Comparison of ENCODE assay signal across 8 mouse cellular contexts in genomic region chr17:8165977-8166376, GRCm38 (mm10). TPM values are rescaled to one million over a fixed set of nuclear protein-coding genes. Genes with fewer than 3 reads are reported as not detected.
A peak's percentile ranks its signal among the peaks of the same experiment; 100 is the strongest.
DNase-seq lines count a peak whose midpoint lies in the region; ATAC-seq and TF ChIP-seq lines count a peak whose summit lies in the region.
"Not testable (repeated sequence)": the region's sequence is repeated elsewhere in the genome, so short reads cannot be mapped to it uniquely, and the experiment has no call there.

No protein-coding gene starts in this region.

- in situ Hi-C loops in CH12.LX (cut with MboI; ENCODE audit: low pct_ligation_motif_present, low pct_unique_long_range_greater_than_20kb, low sequenced_read_pairs), result not testable (repeated sequence)

- peak overlapping the region; percentile 83; the same call in 1 of the 2 replicates for H3K9ac ChIP-seq in CH12.LX (ENCODE audit: insufficient read depth, low read depth)
- H3K9ac ChIP-seq in forebrain, embryonic 16.5 days (replicated peaks; ENCODE audit: low read depth, low read length); hindbrain, embryonic 13.5 days; kidney, embryonic 15.5 days; midbrain, embryonic 15.5 days; stomach, postnatal 0 days (ENCODE audit: low read length): not testable (repeated sequence)
- peak overlapping the region; percentile 67 for H3K9ac ChIP-seq in liver, embryonic 14.5 days (replicated peaks)

- H3K79me2 ChIP-seq in CH12.LX (replicated peaks; ENCODE audit: control insufficient read depth, extremely low read depth, insufficient read depth, poor library complexity, severe bottlenecking), result not testable (repeated sequence)

- H3K4me2 ChIP-seq in CH12.LX (ENCODE audit: insufficient read depth, low read depth, poor library complexity, severe bottlenecking), result peak overlapping the region; percentile 61; the same call in 1 of the 2 replicates
- peak overlapping the region; percentile 46 for H3K4me2 ChIP-seq in forebrain, embryonic 16.5 days (ENCODE audit: low read length)
- peak overlapping the region; percentile 53 for H3K4me2 ChIP-seq in hindbrain, embryonic 13.5 days
- H3K4me2 ChIP-seq in kidney, embryonic 15.5 days, result peak overlapping the region; percentile 52
- peak overlapping the region; percentile 60 for H3K4me2 ChIP-seq in liver, embryonic 14.5 days (ENCODE audit: low read depth)
- H3K4me2 ChIP-seq in midbrain, embryonic 15.5 days, result peak overlapping the region; percentile 47
- peak overlapping the region; percentile 31 for H3K4me2 ChIP-seq in stomach, postnatal 0 days (replicated peaks; ENCODE audit: low read depth)

- peaks cover 6 to 30% of the 10 kb centered on the region in 2 experiments for H3K4me1 ChIP-seq in CH12.LX (ENCODE audit: control insufficient read depth in 1 of 2, insufficient read depth in 2 of 2)
- H3K4me1 ChIP-seq in cortical plate, adult 2 months (ENCODE audit: control insufficient read depth, insufficient read depth, low read length); forebrain, embryonic 16.5 days (replicated peaks; ENCODE audit: control insufficient read depth, insufficient read depth, low read length); hindbrain, embryonic 13.5 days (replicated peaks); kidney, embryonic 15.5 days; liver, embryonic 14.5 days (replicated peaks; ENCODE audit: control insufficient read depth in 2 of 2, insufficient read depth in 2 of 2, low read length in 1 of 2); midbrain, embryonic 15.5 days; stomach, postnatal 0 days (replicated peaks; ENCODE audit: control insufficient read depth, insufficient read depth): not testable (repeated sequence)

- not testable (repeated sequence) for TF ChIP-seq RAD21 in CH12.LX (IDR thresholded peaks at IDR 0.05; ENCODE audit: low read depth, low read length)

- H3K4me3 ChIP-seq in CH12.LX (replicated peaks in 1 of 3; ENCODE audit: low read depth in 2 of 3, low read length in 2 of 3, poor library complexity in 1 of 3), result peak overlapping the region in 2 of 3 experiments; percentile 57 to 95
- H3K4me3 ChIP-seq in cortical plate, adult 2 months (ENCODE audit: insufficient read depth, low read length), result peak overlapping the region; percentile 60
- peak overlapping the region; percentile 51 for H3K4me3 ChIP-seq in forebrain, embryonic 16.5 days (replicated peaks; ENCODE audit: low read length)
- peak overlapping the region; percentile 54 for H3K4me3 ChIP-seq in hindbrain, embryonic 13.5 days
- peak overlapping the region; percentile 58 for H3K4me3 ChIP-seq in kidney, embryonic 15.5 days (replicated peaks)
- peak overlapping the region; percentile 60 to 68 for H3K4me3 ChIP-seq in liver, embryonic 14.5 days (ENCODE audit: insufficient read depth in 1 of 2, low read depth in 2 of 2, low read length in 2 of 2)
- peak overlapping the region; percentile 51 for H3K4me3 ChIP-seq in midbrain, embryonic 15.5 days
- H3K4me3 ChIP-seq in stomach, postnatal 0 days (ENCODE audit: low read depth, low read length), result peak overlapping the region; percentile 43

- WGBS in forebrain, embryonic 16.5 days, result 0% methylated on average over 11 of the region's 11 CpGs
- WGBS in hindbrain, embryonic 13.5 days, result under 1% methylated on average over 11 of the region's 11 CpGs
- 1% methylated on average over 11 of the region's 11 CpGs for WGBS in kidney, embryonic 15.5 days
- 0% methylated on average over 9 of the region's 11 CpGs for WGBS in liver, embryonic 14.5 days (ENCODE audit: insufficient replicate concordance)
- under 1% methylated on average over 11 of the region's 11 CpGs for WGBS in midbrain, embryonic 15.5 days
- WGBS in stomach, postnatal 0 days, result 0% methylated on average over 10 of the region's 11 CpGs

- not testable (repeated sequence) for ATAC-seq in forebrain, embryonic 16.5 days; hindbrain, embryonic 13.5 days (ENCODE audit: low FRiP score); kidney, embryonic 15.5 days (replicated peaks; ENCODE audit: low FRiP score); liver, embryonic 14.5 days (ENCODE audit: insufficient read depth); midbrain, embryonic 15.5 days (replicated peaks); stomach, postnatal 0 days (ENCODE audit: low FRiP score, low TSS enrichment)

- TF ChIP-seq CTCF in CH12.LX (conservative IDR thresholded peaks at IDR 0.05 in 1 of 2, IDR thresholded peaks at IDR 0.05 in 1 of 2; ENCODE audit: low read depth in 2 of 2, low read length in 2 of 2); cortical plate, adult 2 months (IDR thresholded peaks at IDR 0.05; ENCODE audit: extremely low read depth, insufficient read depth, low read length); liver, embryonic 14.5 days (IDR thresholded peaks at IDR 0.05; ENCODE audit: low read depth); stomach, postnatal 0 days (IDR thresholded peaks at IDR 0.05; ENCODE audit: low read depth): not testable (repeated sequence)

- H3K36me3 ChIP-seq in CH12.LX (replicated peaks in 1 of 2; ENCODE audit: control insufficient read depth in 1 of 2, insufficient read depth in 1 of 2, low read length in 1 of 2), result peaks cover 8 to 22% of the 10 kb centered on the region in 2 experiments
- H3K36me3 ChIP-seq in forebrain, embryonic 16.5 days (ENCODE audit: control insufficient read depth, insufficient read depth), result peaks cover 12% of the 10 kb centered on the region
- peaks cover 17% of the 10 kb centered on the region for H3K36me3 ChIP-seq in hindbrain, embryonic 13.5 days
- peaks cover 21% of the 10 kb centered on the region for H3K36me3 ChIP-seq in kidney, embryonic 15.5 days
- H3K36me3 ChIP-seq in liver, embryonic 14.5 days (replicated peaks; ENCODE audit: control insufficient read depth, insufficient read depth, low read depth), result peaks cover 14% of the 10 kb centered on the region
- H3K36me3 ChIP-seq in midbrain, embryonic 15.5 days (replicated peaks), result peaks cover 12% of the 10 kb centered on the region; the same call in 1 of the 2 replicates
- H3K36me3 ChIP-seq in stomach, postnatal 0 days (ENCODE audit: control insufficient read depth, insufficient read depth, low read length), result not testable (repeated sequence)

- TF ChIP-seq EP300 in CH12.LX (IDR thresholded peaks at IDR 0.05; ENCODE audit: low read length); liver, embryonic 14.5 days (IDR thresholded peaks at IDR 0.05; ENCODE audit: low read depth); stomach, postnatal 0 days (optimal IDR thresholded peaks at IDR 0.05): not testable (repeated sequence)

- dilution Hi-C loops in CH12.LX (cut with MboI; ENCODE audit: extremely low pct_ligation_motif_present, extremely low pct_unique_long_range_greater_than_20kb, low sequenced_read_pairs), result not testable (repeated sequence)

- not testable (repeated sequence) for H3K27ac ChIP-seq in CH12.LX (ENCODE audit: insufficient read depth, low read depth); cortical plate, adult 2 months (ENCODE audit: insufficient read depth, low read length); forebrain, embryonic 16.5 days (ENCODE audit: low read length); hindbrain, embryonic 13.5 days; kidney, embryonic 15.5 days; liver, embryonic 14.5 days; midbrain, embryonic 15.5 days; stomach, postnatal 0 days (replicated peaks)

- not testable (repeated sequence) for H3K27me3 ChIP-seq in CH12.LX (replicated peaks); forebrain, embryonic 16.5 days (replicated peaks; ENCODE audit: control insufficient read depth, insufficient read depth, low read length); hindbrain, embryonic 13.5 days; kidney, embryonic 15.5 days; liver, embryonic 14.5 days (ENCODE audit: control insufficient read depth, insufficient read depth, low read length); midbrain, embryonic 15.5 days (replicated peaks); stomach, postnatal 0 days (ENCODE audit: control insufficient read depth, insufficient read depth, low read length)

- not testable (repeated sequence) for H3K9me3 ChIP-seq in CH12.LX (replicated peaks; ENCODE audit: low read length); forebrain, embryonic 16.5 days (ENCODE audit: control insufficient read depth, low read length); hindbrain, embryonic 13.5 days; kidney, embryonic 15.5 days (replicated peaks); liver, embryonic 14.5 days (ENCODE audit: control insufficient read depth, low read length); midbrain, embryonic 15.5 days; stomach, postnatal 0 days (ENCODE audit: control insufficient read depth, low read length)

- DNase-seq in CH12.LX (ENCODE audit: extremely low read depth); liver, embryonic 14.5 days (ENCODE audit: low read depth in 3 of 3, low spot score in 3 of 3); stomach, postnatal 0 days (ENCODE audit: low spot score): not testable (repeated sequence)

- not testable (repeated sequence) for TF ChIP-seq POLR2A in CH12.LX (IDR thresholded peaks at IDR 0.05; ENCODE audit: low read depth, low read length); cortical plate, adult 2 months (IDR thresholded peaks at IDR 0.05; ENCODE audit: extremely low read depth, insufficient read depth, low read length)

RNA-seq across cellular contexts. Expression of gene Fgfr1op, which starts 0.7 kb away (rescaled TPM):
- 29.8 and 34.7 TPM in 2 replicates for total RNA-seq in CH12.LX (2012; rRNA removed)
- 56.3 and 60.7 TPM in 2 replicates for total RNA-seq in CH12.LX (2014; rRNA removed)
- 46.9 and 55.3 TPM in 2 replicates for polyA plus RNA-seq in CH12.LX (2012; ENCODE audit: insufficient read length, low read depth)
- 14.4 and 14.8 TPM in 2 replicates for polyA plus RNA-seq in cortical plate, adult 2 months (2012; rRNA removed)
- 27.1 and 31.0 TPM in 2 replicates for polyA plus RNA-seq in forebrain, embryonic 16.5 days (2015; fragmentation: Nextera tagmentation; extraction: Ambion mirVana)
- polyA plus RNA-seq in hindbrain, embryonic 13.5 days (2015; fragmentation: Nextera tagmentation; extraction: Ambion mirVana), result 26.6 and 28.1 TPM in 2 replicates
- 38.7 and 42.0 TPM in 2 replicates for polyA plus RNA-seq in kidney, embryonic 15.5 days (2015; fragmentation: Nextera tagmentation; extraction: Ambion mirVana)
- polyA plus RNA-seq in liver, embryonic 14.5 days (2012; rRNA removed), result 2.8 and 5.6 TPM in 2 replicates
- 10.5 and 11.8 TPM in 2 replicates for polyA plus RNA-seq in liver, embryonic 14.5 days (2014; fragmentation: Nextera tagmentation; extraction: Ambion mirVana)
- 25.3 and 26.4 TPM in 2 replicates for polyA plus RNA-seq in midbrain, embryonic 15.5 days (2015; fragmentation: Nextera tagmentation; extraction: Ambion mirVana)
- polyA plus RNA-seq in stomach, postnatal 0 days (2015; fragmentation: Nextera tagmentation; extraction: Ambion mirVana), result 12.7 and 12.8 TPM in 2 replicates

RNA-seq across cellular contexts. Expression of gene Rnaset2a, which starts 18.1 kb away (rescaled TPM):
- total RNA-seq in CH12.LX (2012; rRNA removed), result 33.0 and 53.2 TPM in 2 replicates
- 22.1 and 23.5 TPM in 2 replicates for total RNA-seq in CH12.LX (2014; rRNA removed)
- polyA plus RNA-seq in CH12.LX (2012; ENCODE audit: insufficient read length, low read depth), result 15.0 and 17.0 TPM in 2 replicates
- 15.6 and 17.0 TPM in 2 replicates for polyA plus RNA-seq in cortical plate, adult 2 months (2012; rRNA removed)
- 7.3 and 9.7 TPM in 2 replicates for polyA plus RNA-seq in forebrain, embryonic 16.5 days (2015; fragmentation: Nextera tagmentation; extraction: Ambion mirVana)
- polyA plus RNA-seq in hindbrain, embryonic 13.5 days (2015; fragmentation: Nextera tagmentation; extraction: Ambion mirVana), result 14.9 and 15.2 TPM in 2 replicates
- polyA plus RNA-seq in kidney, embryonic 15.5 days (2015; fragmentation: Nextera tagmentation; extraction: Ambion mirVana), result 43.8 and 45.0 TPM in 2 replicates
- polyA plus RNA-seq in liver, embryonic 14.5 days (2012; rRNA removed), result 9.8 and 13.5 TPM in 2 replicates
- polyA plus RNA-seq in liver, embryonic 14.5 days (2014; fragmentation: Nextera tagmentation; extraction: Ambion mirVana), result 14.9 and 16.2 TPM in 2 replicates
- polyA plus RNA-seq in midbrain, embryonic 15.5 days (2015; fragmentation: Nextera tagmentation; extraction: Ambion mirVana), result 9.9 and 10.8 TPM in 2 replicates
- polyA plus RNA-seq in stomach, postnatal 0 days (2015; fragmentation: Nextera tagmentation; extraction: Ambion mirVana), result 43.3 and 44.8 TPM in 2 replicates

RNA-seq across cellular contexts. Expression of gene Gm49673, which starts 18.4 kb away (rescaled TPM):
- total RNA-seq in CH12.LX (2012; rRNA removed) (0.17 TPM in 1 of 2 replicates, not detected in the other), CH12.LX (2014; rRNA removed) (not detected in 2 replicates)
- 0.10 TPM in 1 of 2 replicates, not detected in the other for polyA plus RNA-seq in CH12.LX (2012; ENCODE audit: insufficient read length, low read depth)
- polyA plus RNA-seq in cortical plate, adult 2 months (2012; rRNA removed), result 0.71 and 1.1 TPM in 2 replicates
- not detected in 2 replicates for polyA plus RNA-seq in forebrain, embryonic 16.5 days (2015; fragmentation: Nextera tagmentation; extraction: Ambion mirVana)
- polyA plus RNA-seq in hindbrain, embryonic 13.5 days (2015; fragmentation: Nextera tagmentation; extraction: Ambion mirVana), result not detected in 2 replicates
- 0.26 and 0.57 TPM in 2 replicates for polyA plus RNA-seq in kidney, embryonic 15.5 days (2015; fragmentation: Nextera tagmentation; extraction: Ambion mirVana)
- polyA plus RNA-seq in liver, embryonic 14.5 days (2012; rRNA removed), result 0.08 TPM in 1 of 2 replicates, not detected in the other
- polyA plus RNA-seq in liver, embryonic 14.5 days (2014; fragmentation: Nextera tagmentation; extraction: Ambion mirVana), result not detected in 2 replicates
- polyA plus RNA-seq in midbrain, embryonic 15.5 days (2015; fragmentation: Nextera tagmentation; extraction: Ambion mirVana), result 0.18 and 0.61 TPM in 2 replicates
- 0.23 TPM in 1 of 2 replicates, not detected in the other for polyA plus RNA-seq in stomach, postnatal 0 days (2015; fragmentation: Nextera tagmentation; extraction: Ambion mirVana)
